25 mouse cellular contexts compared by ENCODE assay signal in genomic region chr8:10539665-10540064, GRCm38 (mm10).
DNase-seq lines count a peak whose midpoint lies in the region; ATAC-seq and TF ChIP-seq lines count a peak whose summit lies in the region.
"Had no signal": no experiment of that assay in that cellular context is flagged by ENCODE, and none has a peak within 500 bp of the region (broad histone marks: within the 10 kb centered on the region; RNA-seq: fewer than 3 reads in every experiment).

No protein-coding gene starts in this region.

- no peak for TF ChIP-seq CTCF in forebrain, postnatal 0 days (IDR thresholded peaks at IDR 0.05; ENCODE audit: low read depth)
- no peak for TF ChIP-seq CTCF in left cerebral cortex, adult 2 months (IDR thresholded peaks at IDR 0.05)

- no peak overlapping the region for H3K4me2 ChIP-seq in forebrain, embryonic 15.5 days (replicated peaks)
- H3K4me2 ChIP-seq in forebrain, embryonic 13.5 days: no peak overlapping the region
- no peak overlapping the region for H3K4me2 ChIP-seq in forebrain, postnatal 0 days (ENCODE audit: low read depth)
- H3K4me2 ChIP-seq in forebrain, embryonic 14.5 days (ENCODE audit: low read length): no peak overlapping the region
- H3K4me2 ChIP-seq: embryonic facial prominence, embryonic 12.5 days; forebrain, embryonic 12.5 days had no signal

- no peak for ATAC-seq in forebrain, embryonic 15.5 days (replicated peaks)
- ATAC-seq in forebrain, embryonic 13.5 days: no peak; the same call in 1 of the 2 replicates
- peak; percentile 78 for ATAC-seq in forebrain, postnatal 0 days
- no peak for ATAC-seq in forebrain, embryonic 14.5 days
- ATAC-seq: activated CD4-positive, CD25-positive, alpha-beta regulatory T cell, adult 4 months; CD4-positive, CD25-positive, alpha-beta regulatory T cell, adult 4 months; Patski had no signal

- 0 out of 2 replicates have a peak overlapping the region, but pooled peaks have one; percentile 21 for H3K27ac ChIP-seq in forebrain, embryonic 15.5 days (replicated peaks)
- H3K27ac ChIP-seq in forebrain, embryonic 13.5 days: no peak overlapping the region
- H3K27ac ChIP-seq in forebrain, postnatal 0 days (ENCODE audit: low read depth, low read length): 0 out of 2 replicates have a peak overlapping the region, but pooled peaks have one; percentile 15
- no peak overlapping the region for H3K27ac ChIP-seq in forebrain, embryonic 14.5 days (ENCODE audit: low read depth, low read length)
- no peak overlapping the region for H3K27ac ChIP-seq in left cerebral cortex, adult 2 months
- H3K27ac ChIP-seq: embryonic facial prominence, embryonic 10.5 days; embryonic facial prominence, embryonic 12.5 days; forebrain, embryonic 12.5 days had no signal

- 81% methylated on average over 4 of the region's 4 CpGs for WGBS in forebrain, embryonic 15.5 days
- 82% methylated on average over 4 of the region's 4 CpGs for whole genome bisulfite sequencing in forebrain, embryonic 13.5 days
- 60% methylated on average over 4 of the region's 4 CpGs for WGBS in forebrain, postnatal 0 days
- WGBS in forebrain, embryonic 14.5 days: 85% methylated on average over 4 of the region's 4 CpGs

- peak; percentile 41 for DNase-seq in forebrain, postnatal 0 days
- no peak for DNase-seq in forebrain, embryonic 14.5 days (ENCODE audit: low spot score)
- peak; percentile 54 for DNase-seq in brain, adult 2 months (ENCODE audit: low read depth, low spot score)
- DNase-seq in brain, embryonic 18.5 days (ENCODE audit: low read depth, low spot score): peak; percentile 40
- DNase-seq in left cerebral cortex, adult 2 months (ENCODE audit: extremely low spot score in 1 of 2, low spot score in 2 of 2): no peak
- DNase-seq: adrenal gland, adult 8-10 months; adrenal gland, postnatal 14 days; adrenal gland, postnatal 36 days; B cell, adult 2 months; cerebellum, adult 11 months; cerebellum, adult 18-20 months; cerebellum, adult 8-10 months; cerebellum, adult 9-11 months; cerebellum, postnatal 14 days; cerebellum, postnatal 36 days had no signal

- H3K27me3 ChIP-seq in forebrain, embryonic 15.5 days: no peaks in the 10 kb centered on the region
- H3K27me3 ChIP-seq in forebrain, embryonic 13.5 days: no peaks in the 10 kb centered on the region
- no peaks in the 10 kb centered on the region for H3K27me3 ChIP-seq in forebrain, postnatal 0 days (ENCODE audit: insufficient read depth, low read length)
- H3K27me3 ChIP-seq in forebrain, embryonic 14.5 days (replicated peaks; ENCODE audit: control insufficient read depth, insufficient read depth, low read length): no peaks in the 10 kb centered on the region
- H3K27me3 ChIP-seq: CH12.LX; embryonic facial prominence, embryonic 12.5 days; forebrain, embryonic 12.5 days had no signal

- intact Hi-C loops in left cerebral cortex, adult 2 months (cut with DNase I): loop anchor here (2.0 kb wide), 1 partner anchor 65 kb away; no protein-coding TSS in a partner anchor

- H3K9me3 ChIP-seq in forebrain, embryonic 15.5 days: no peaks in the 10 kb centered on the region
- peaks cover 6% of the 10 kb centered on the region; the same call in 1 of the 2 replicates for H3K9me3 ChIP-seq in forebrain, embryonic 13.5 days (replicated peaks)
- H3K9me3 ChIP-seq in forebrain, postnatal 0 days (ENCODE audit: low read length): no peaks in the 10 kb centered on the region
- peaks cover 3% of the 10 kb centered on the region; the same call in 1 of the 2 replicates for H3K9me3 ChIP-seq in forebrain, embryonic 14.5 days (replicated peaks; ENCODE audit: control insufficient read depth, low read length)
- H3K9me3 ChIP-seq: embryonic facial prominence, embryonic 12.5 days had no signal

- H3K36me3 ChIP-seq in forebrain, embryonic 15.5 days: no peaks in the 10 kb centered on the region
- H3K36me3 ChIP-seq in forebrain, embryonic 13.5 days (ENCODE audit: poor library complexity, severe bottlenecking): no peaks in the 10 kb centered on the region
- no peaks in the 10 kb centered on the region for H3K36me3 ChIP-seq in forebrain, postnatal 0 days (ENCODE audit: insufficient read depth)
- no peaks in the 10 kb centered on the region for H3K36me3 ChIP-seq in forebrain, embryonic 14.5 days (ENCODE audit: control insufficient read depth, insufficient read depth, low read length)
- H3K36me3 ChIP-seq: embryonic facial prominence, embryonic 10.5 days; embryonic facial prominence, embryonic 12.5 days; forebrain, embryonic 12.5 days; G1E had no signal

- no peak overlapping the region for H3K4me3 ChIP-seq in forebrain, embryonic 15.5 days
- no peak overlapping the region for H3K4me3 ChIP-seq in forebrain, embryonic 13.5 days
- no peak overlapping the region for H3K4me3 ChIP-seq in forebrain, postnatal 0 days (ENCODE audit: low read depth, low read length)
- H3K4me3 ChIP-seq in forebrain, embryonic 14.5 days (ENCODE audit: low read depth, low read length): no peak overlapping the region
- no peak overlapping the region for H3K4me3 ChIP-seq in left cerebral cortex, adult 2 months
- H3K4me3 ChIP-seq: embryonic facial prominence, embryonic 10.5 days; embryonic facial prominence, embryonic 12.5 days; forebrain, embryonic 12.5 days had no signal

- no peak overlapping the region for H3K9ac ChIP-seq in forebrain, embryonic 15.5 days (replicated peaks)
- H3K9ac ChIP-seq in forebrain, embryonic 13.5 days: no peak overlapping the region
- H3K9ac ChIP-seq in forebrain, postnatal 0 days: no peak overlapping the region
- no peak overlapping the region for H3K9ac ChIP-seq in forebrain, embryonic 14.5 days (ENCODE audit: low read length)
- H3K9ac ChIP-seq: embryonic facial prominence, embryonic 12.5 days; forebrain, embryonic 12.5 days had no signal

- H3K4me1 ChIP-seq in forebrain, embryonic 15.5 days: 0 out of 2 replicates have a peak, but pooled peaks cover 3% of the 10 kb centered on the region
- H3K4me1 ChIP-seq in forebrain, embryonic 13.5 days: peaks cover 4% of the 10 kb centered on the region; the same call in 1 of the 2 replicates
- no peaks in the 10 kb centered on the region for H3K4me1 ChIP-seq in forebrain, postnatal 0 days (ENCODE audit: insufficient read depth)
- H3K4me1 ChIP-seq in forebrain, embryonic 14.5 days (ENCODE audit: control insufficient read depth, insufficient read depth, low read length): no peaks in the 10 kb centered on the region
- H3K4me1 ChIP-seq: embryonic facial prominence, embryonic 10.5 days; embryonic facial prominence, embryonic 12.5 days had no signal

Comparison
In these comparisons a context has a peak if more than half of its experiments do, and no peak if none do; other contexts are left out.
1. H3K27ac ChIP-seq: peak in forebrain, embryonic 15.5 days (single experiment) and forebrain, postnatal 0 days (single experiment); none in forebrain, embryonic 13.5 days (single experiment), forebrain, embryonic 14.5 days (single experiment) and left cerebral cortex, adult 2 months (single experiment).
2. DNase-seq: peak in forebrain, postnatal 0 days (single experiment), brain, adult 2 months (single experiment) and brain, embryonic 18.5 days (single experiment); none in forebrain, embryonic 14.5 days (single experiment) and left cerebral cortex, adult 2 months (0 of 2).